Mouse (Mus musculus) forebrain, embryonic 13.5 days (tissue): ENCODE results near the gene Sfrp5. TPM values are rescaled to one million over a fixed set of nuclear protein-coding genes. Genes with fewer than 3 reads are reported as not detected.

Experiments
- ATAC-seq: fragments of 200-750 bp; cut with Nextera tagmentation; 2 replicates; pipeline ENCODE4 v1.8.0; 2017
- H3K27ac ChIP-seq: fragments of 300-500 bp; sonication (generic); 2 replicates; pipeline ENCODE4 v1.5.1; 2015; ENCODE audit warnings: inconsistent platforms, mild to moderate bottlenecking, moderate library complexity
- H3K27me3 ChIP-seq: fragments of 300-500 bp; sonication (generic); 2 replicates; pipeline ENCODE4 v1.6.1; 2015; ENCODE audit warnings: mild to moderate bottlenecking, inconsistent platforms
- H3K36me3 ChIP-seq: fragments of 300-500 bp; sonication (generic); 2 replicates; pipeline ENCODE4 v1.6.1; 2015; ENCODE audit warnings: mild to moderate bottlenecking, inconsistent platforms; ENCODE audit not compliant: poor library complexity, severe bottlenecking
- H3K4me1 ChIP-seq: fragments of 300-500 bp; sonication (generic); 2 replicates; pipeline ENCODE4 v1.6.1; 2015; ENCODE audit warnings: inconsistent platforms
- H3K4me2 ChIP-seq: fragments of 300-500 bp; sonication (generic); 2 replicates; pipeline ENCODE4 v1.6.1; 2015; ENCODE audit warnings: inconsistent platforms, mild to moderate bottlenecking, moderate library complexity
- H3K4me3 ChIP-seq: fragments of 300-500 bp; sonication (generic); 2 replicates; pipeline ENCODE4 v1.5.1; 2015; ENCODE audit warnings: mild to moderate bottlenecking, inconsistent platforms
- H3K9ac ChIP-seq: fragments of 300-500 bp; sonication (generic); 2 replicates; pipeline ENCODE4 v1.6.1; 2015; ENCODE audit warnings: mild to moderate bottlenecking, inconsistent platforms
- H3K9me3 ChIP-seq: fragments of 300-500 bp; sonication (generic); replicated peaks from 2 replicates; pipeline ENCODE4 v1.6.1; 2016; ENCODE audit warnings: inconsistent platforms
- WGBS: fragments of 180-500 bp; shearing (Covaris S2); methylation state at CpG from one replicate; pipeline ENCODE4 v1.1.7; 2015; 5-methylcytosine and 5-hydroxymethylcytosine counted together
- polyA plus RNA-seq: library from polyadenylated mRNA; unstranded; fragments of >200 nt; fragmentation: Nextera tagmentation; extraction: Ambion mirVana; gene quantifications from 2 replicates; pipeline ENCODE4 v1.2.1, GENCODE M21; 2015

Sfrp5 gene
- polyA plus RNA-seq, 1 experiment from 2014 or later: not detected

DNA sequence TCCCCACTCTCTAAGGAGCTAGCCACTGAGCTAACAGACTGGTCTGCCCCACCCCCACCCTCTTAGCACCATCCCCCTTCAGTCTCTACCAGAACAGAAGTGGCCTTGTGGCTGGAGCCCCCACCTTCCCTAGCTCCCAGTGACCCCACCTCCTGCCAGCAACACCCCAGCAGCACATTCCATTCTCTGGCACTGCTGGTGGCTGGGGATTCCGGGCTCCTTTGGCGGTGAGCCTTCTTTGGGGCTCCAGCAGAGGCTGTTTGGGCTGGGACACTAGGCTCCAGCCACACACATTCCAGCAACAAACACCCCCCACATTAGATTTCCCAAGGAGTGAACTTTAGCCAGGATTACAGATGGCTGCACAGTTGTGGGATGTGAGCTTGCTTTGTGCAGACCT is 8.7 kb downstream of the Sfrp5 start:
- Histone ChIP-seq H3K4me3 (no peak overlapping the region), H3K9me3 (no peaks in the 10 kb centered on the region), H3K27me3 (peaks cover 7% of the 10 kb centered on the region), H3K4me2 (no peak overlapping the region), H3K4me1 (no peaks in the 10 kb centered on the region), H3K27ac (no peak overlapping the region), H3K9ac (no peak overlapping the region), H3K36me3 (peaks cover 40% of the 10 kb centered on the region)
- WGBS: 52% methylated on average over 2 of the region's 2 CpGs
- no peak for ATAC-seq

DNA sequence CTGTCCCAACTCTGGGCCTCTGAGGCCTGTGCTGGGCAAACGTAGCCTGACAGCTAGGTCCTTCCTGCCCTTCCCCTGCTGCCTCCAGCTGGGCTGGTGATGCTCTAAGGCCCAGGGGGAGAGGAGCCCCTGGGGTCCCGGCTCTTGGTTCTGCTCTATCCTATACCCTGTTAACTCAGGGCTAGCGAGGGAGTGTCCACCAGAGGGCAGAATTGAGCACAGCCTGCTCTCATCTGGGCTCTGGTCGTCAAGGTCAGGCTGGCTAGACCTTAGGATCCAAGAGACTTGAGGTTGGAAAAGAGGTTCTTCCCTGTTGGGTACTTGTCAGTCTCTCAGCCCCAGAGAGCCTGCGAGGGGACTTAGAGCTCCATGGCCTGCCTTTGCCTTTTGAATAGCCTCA is 11.6 kb downstream of the Sfrp5 start:
- 16% methylated on average over 5 of the region's 5 CpGs for WGBS
- ATAC-seq: peak; percentile 75
- H3K36me3 ChIP-seq: peaks cover 64% of the 10 kb centered on the region

DNA sequence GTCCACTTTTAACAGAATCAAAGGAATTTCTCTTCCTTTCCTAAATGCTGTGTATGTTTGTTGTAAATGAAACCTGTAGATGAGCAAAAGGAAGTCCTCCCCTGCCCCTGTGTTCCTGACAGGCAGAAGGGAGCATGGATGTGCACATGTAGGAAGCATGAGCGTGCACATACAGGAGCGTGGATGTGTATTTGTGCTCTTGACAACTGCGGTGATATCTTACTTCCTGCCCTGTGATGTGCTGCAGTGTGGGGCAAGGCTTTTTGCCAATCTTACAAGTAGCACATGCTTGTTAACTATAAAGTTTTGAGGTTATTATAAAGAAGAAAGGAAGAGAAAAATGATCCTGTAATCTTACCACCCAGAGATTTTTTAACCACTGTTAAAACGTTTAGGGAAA is 12.3 kb downstream of the Sfrp5 start:
- H3K4me3 ChIP-seq: no peak overlapping the region
- peaks cover 72% of the 10 kb centered on the region for H3K36me3 ChIP-seq
- 86% methylated on average over 4 of the region's 4 CpGs for WGBS
- no peak overlapping the region for H3K27ac ChIP-seq
- no peaks in the 10 kb centered on the region for H3K9me3 ChIP-seq
- no peak overlapping the region for H3K4me2 ChIP-seq
- no peak overlapping the region for H3K9ac ChIP-seq
- no peaks in the 10 kb centered on the region for H3K27me3 ChIP-seq
- no peak for ATAC-seq
- H3K4me1 ChIP-seq: no peaks in the 10 kb centered on the region

More for the DNA sequence above, 11.6 kb downstream of the Sfrp5 start:
- no peak overlapping the region for H3K27ac ChIP-seq
- no peak overlapping the region for H3K4me3 ChIP-seq
- H3K4me1 ChIP-seq: no peaks in the 10 kb centered on the region
- no peaks in the 10 kb centered on the region for H3K9me3 ChIP-seq
- no peak overlapping the region for H3K9ac ChIP-seq
- H3K27me3 ChIP-seq: no peaks in the 10 kb centered on the region
- H3K4me2 ChIP-seq: no peak overlapping the region

DNA sequence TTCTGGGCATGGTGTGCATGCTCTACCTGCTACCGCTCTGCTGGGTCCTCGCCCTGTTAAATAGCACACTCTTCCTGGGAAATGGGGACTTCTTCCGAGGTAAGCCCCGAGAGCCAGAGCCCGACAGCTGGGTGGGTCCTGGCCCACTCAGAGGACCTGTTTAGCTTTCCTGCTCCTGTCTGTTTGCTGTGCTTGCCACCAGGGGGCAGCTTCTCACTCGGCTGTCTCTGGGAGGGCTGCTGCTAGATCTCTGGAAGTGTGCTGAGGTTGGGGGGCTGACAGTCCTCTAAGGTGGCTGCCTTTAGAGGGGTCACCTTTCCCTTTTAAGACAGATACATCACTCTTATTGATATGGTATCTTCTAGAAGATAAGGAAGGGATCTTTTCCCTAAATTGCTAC is 19.4 kb downstream of the Sfrp5 start:
- ATAC-seq: no peak
- Histone ChIP-seq H3K27ac (no peak overlapping the region), H3K36me3 (peaks cover 79% of the 10 kb centered on the region)

DNA sequence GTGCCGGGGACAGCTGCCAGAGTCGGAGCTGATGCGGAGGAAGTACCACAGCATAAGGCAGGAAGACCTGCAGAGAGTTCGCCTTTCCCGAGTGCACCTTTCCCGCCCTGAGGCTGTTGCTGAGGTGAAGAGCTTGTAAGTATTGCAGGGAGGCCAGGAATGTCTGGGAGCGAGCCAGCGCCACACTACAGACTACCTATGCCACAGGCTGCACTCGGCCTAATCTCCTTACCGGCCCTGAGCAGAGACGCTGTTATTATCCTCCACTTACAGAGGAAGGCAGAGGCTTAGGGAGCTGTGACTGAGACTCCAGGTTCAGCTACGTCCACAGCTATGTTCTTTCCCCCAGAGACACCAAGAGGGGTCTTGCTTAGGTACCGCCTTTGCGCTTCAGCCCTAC is 22.7 kb downstream of the Sfrp5 start:
- Histone ChIP-seq H3K9ac (no peak overlapping the region), H3K27ac (no peak overlapping the region), H3K27me3 (no peaks in the 10 kb centered on the region), H3K36me3 (peaks cover 56% of the 10 kb centered on the region), H3K4me2 (no peak overlapping the region), H3K4me3 (no peak overlapping the region), H3K9me3 (no peaks in the 10 kb centered on the region), H3K4me1 (no peaks in the 10 kb centered on the region)
- WGBS: 93% methylated on average over 14 of the region's 14 CpGs
- no peak for ATAC-seq

More for the DNA sequence above, 19.4 kb downstream of the Sfrp5 start:
- no peak overlapping the region for H3K4me3 ChIP-seq
- no peak overlapping the region for H3K9ac ChIP-seq
- no peaks in the 10 kb centered on the region for H3K9me3 ChIP-seq
- no peaks in the 10 kb centered on the region for H3K27me3 ChIP-seq
- 58% methylated on average over 6 of the region's 6 CpGs for WGBS
- H3K4me2 ChIP-seq: no peak overlapping the region
- no peaks in the 10 kb centered on the region for H3K4me1 ChIP-seq

DNA sequence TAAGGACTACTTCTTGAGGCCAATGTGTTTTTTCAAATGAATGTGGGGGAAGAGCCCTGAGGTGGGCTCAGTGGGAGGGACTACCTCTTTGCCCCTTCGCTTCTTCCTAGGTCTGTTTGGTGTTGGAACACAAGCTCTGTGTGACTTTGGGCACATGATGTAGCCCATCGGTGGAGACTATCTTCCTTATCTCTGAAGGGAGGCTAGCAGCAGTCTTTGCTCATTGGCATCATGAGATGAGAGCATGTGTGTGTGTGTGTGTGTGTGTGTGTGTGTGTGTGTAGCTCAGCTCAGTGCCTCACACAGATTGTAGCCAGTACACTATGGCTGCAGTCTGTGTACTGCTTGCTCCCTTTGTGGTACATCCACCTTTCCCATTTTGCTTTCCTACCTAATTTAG is 24.6 kb downstream of the Sfrp5 start:
- H3K9ac ChIP-seq: no peak overlapping the region
- H3K4me2 ChIP-seq: no peak overlapping the region
- H3K27me3 ChIP-seq: no peaks in the 10 kb centered on the region
- 94% methylated on average over 2 of the region's 2 CpGs for WGBS
- H3K9me3 ChIP-seq: no peaks in the 10 kb centered on the region
- H3K4me3 ChIP-seq: no peak overlapping the region
- no peaks in the 10 kb centered on the region for H3K4me1 ChIP-seq
- H3K36me3 ChIP-seq: peaks cover 37% of the 10 kb centered on the region
- no peak overlapping the region for H3K27ac ChIP-seq
- no peak for ATAC-seq

DNA sequence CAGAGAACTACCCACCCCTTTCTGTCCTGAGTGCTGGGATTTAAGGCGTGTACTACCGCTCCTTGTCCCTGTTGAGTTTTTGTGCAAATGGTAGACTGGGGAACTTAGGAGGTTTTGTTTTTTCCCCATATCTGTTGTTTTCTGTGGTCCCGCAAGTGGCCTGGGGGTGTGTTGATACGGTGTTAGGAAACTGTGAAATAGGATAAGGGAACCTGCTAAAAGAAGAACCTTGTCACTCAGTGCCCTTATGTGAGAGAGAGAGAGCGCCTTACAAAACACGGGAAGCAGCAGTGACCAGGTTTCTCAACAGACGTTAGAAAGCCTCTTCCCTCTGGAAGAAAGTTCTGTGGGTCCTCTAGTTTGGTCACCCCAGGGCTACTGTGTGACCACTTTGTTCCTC is 25.2 kb downstream of the Sfrp5 start:
- ATAC-seq: no peak
- Histone ChIP-seq H3K27me3 (no peaks in the 10 kb centered on the region), H3K36me3 (peaks cover 37% of the 10 kb centered on the region), H3K27ac (no peak overlapping the region), H3K4me1 (peaks cover 3% of the 10 kb centered on the region), H3K4me2 (no peak overlapping the region), H3K4me3 (no peak overlapping the region), H3K9ac (no peak overlapping the region), H3K9me3 (no peaks in the 10 kb centered on the region)
- 86% methylated on average over 7 of the region's 7 CpGs for WGBS

DNA sequence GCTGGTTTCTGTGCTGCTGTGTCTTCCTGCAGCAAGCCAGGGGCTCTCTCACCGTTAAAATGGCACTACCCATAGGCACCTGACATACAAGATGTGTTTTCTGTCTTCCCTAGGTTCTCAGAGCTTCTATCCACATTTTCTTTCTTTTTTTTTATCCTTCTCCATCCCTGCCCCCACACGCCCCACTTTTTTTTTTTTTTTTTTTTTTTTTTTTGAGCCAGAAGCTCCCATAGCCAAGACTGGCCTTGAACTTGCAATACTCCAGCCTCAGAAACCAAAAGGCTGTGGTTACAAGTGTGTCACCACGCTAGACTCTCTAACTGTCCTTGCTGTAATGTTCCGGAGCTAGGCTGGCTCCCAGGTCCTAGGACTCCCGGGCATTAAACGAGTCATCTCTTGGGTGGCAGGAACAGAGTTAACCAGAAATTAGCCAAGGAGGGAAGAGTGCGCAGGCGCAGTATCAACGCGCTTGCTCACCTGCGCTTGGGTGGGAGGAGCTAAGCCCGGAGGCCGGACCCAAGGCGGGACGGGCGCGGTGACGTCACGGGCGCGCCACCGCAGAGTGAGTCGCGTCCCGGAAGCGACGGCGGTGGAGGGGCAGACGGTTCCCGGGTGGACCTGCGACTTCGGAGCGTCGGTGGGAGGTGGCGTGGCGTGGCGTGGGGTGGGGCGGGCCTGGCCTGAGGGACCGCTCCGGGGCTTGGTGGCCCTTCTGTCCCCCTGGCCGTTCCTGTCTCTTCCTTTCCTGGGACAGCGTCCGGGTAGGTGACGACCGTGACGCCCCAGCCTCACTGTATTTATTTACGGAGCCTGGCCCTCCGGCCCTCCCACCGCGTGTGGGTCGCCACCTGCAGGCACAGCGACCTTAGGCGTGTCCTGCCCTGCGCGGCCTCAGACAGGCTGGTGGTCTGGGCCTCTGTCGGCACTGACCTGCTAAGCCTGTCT is 31.8 kb downstream of the Sfrp5 start:
- H3K4me1 ChIP-seq: peaks cover 17% of the 10 kb centered on the region
- peak overlapping the region; percentile 92 for H3K4me3 ChIP-seq
- H3K27ac ChIP-seq: no peak overlapping the region
- no peaks in the 10 kb centered on the region for H3K9me3 ChIP-seq
- no peaks in the 10 kb centered on the region for H3K36me3 ChIP-seq
- WGBS: 2% methylated on average over 56 of the region's 56 CpGs
- peak; percentile 96 for ATAC-seq
- H3K4me2 ChIP-seq: peak overlapping the region; percentile 93
- peak overlapping the region; percentile 90 for H3K9ac ChIP-seq
- peaks cover 25% of the 10 kb centered on the region for H3K27me3 ChIP-seq

DNA sequence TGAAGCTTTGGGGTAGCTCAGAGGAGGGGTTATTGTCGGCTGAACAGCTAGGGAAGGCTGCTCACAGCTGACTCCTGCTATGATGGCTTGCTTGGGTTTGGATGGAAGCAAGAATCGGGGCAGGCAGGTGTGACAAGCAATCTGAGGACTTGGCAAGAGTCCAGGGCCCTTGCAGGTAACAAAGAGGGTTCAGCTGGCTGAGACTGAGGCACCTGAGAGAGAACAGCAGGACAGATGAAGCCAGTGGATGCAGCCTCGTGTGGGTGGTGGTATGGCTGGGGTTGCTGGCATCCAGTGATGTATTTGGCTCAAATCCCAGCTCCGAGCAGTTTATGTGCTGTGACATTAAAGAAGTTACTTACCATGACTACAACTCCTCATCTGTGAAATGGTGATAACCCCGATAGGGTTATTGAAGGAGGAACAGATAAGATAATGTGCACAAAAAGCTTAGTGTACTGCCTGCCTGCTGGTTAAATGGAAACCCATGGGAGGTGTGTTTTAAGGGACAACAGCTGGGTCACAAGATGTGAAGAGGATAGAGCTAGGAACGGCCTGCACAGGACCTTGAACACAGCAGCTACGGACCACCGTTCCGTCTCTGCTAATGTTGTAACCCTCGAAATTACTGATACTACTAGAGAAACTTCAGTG is 32.6 kb downstream of the Sfrp5 start:
- Histone ChIP-seq H3K9me3 (no peaks in the 10 kb centered on the region), H3K9ac (peak overlapping the region; percentile 37; the same call in 1 of the 2 replicates)

DNA sequence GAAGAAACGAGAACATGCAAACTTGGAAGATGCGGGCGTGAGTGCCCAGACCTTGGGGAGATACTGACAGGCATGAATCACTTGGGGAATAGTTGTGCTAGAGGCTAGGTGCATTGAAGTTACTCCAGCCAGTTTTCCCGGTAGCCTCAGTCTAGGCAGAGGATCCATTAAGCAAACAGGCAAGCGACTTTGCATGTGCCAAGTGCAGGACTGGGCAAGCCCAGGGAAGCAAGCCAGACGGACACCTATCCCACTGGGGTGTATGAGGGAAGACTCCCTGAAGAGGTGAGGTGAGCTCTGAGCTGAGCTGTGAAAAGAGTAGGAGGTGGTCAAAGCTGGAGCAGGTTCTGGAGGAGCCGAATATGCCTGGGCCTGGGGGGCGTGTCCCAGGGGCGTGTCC is 34.6 kb downstream of the Sfrp5 start:
- WGBS: 67% methylated on average over 9 of the region's 9 CpGs
- Histone ChIP-seq H3K4me3 (no peak overlapping the region), H3K4me2 (no peak overlapping the region), H3K27me3 (peaks cover 25% of the 10 kb centered on the region), H3K27ac (no peak overlapping the region), H3K4me1 (peaks cover 20% of the 10 kb centered on the region), H3K9me3 (no peaks in the 10 kb centered on the region), H3K36me3 (no peaks in the 10 kb centered on the region), H3K9ac (no peak overlapping the region)
- no peak for ATAC-seq

More for the DNA sequence above, 32.6 kb downstream of the Sfrp5 start:
- 80% methylated on average over 10 of the region's 10 CpGs for WGBS
- Histone ChIP-seq H3K4me2 (peak overlapping the region; percentile 93; the same call in 1 of the 2 replicates), H3K27ac (no peak overlapping the region), H3K36me3 (no peaks in the 10 kb centered on the region), H3K4me1 (peaks cover 17% of the 10 kb centered on the region), H3K27me3 (peaks cover 25% of the 10 kb centered on the region), H3K4me3 (no peak overlapping the region)
- ATAC-seq: no peak

DNA sequence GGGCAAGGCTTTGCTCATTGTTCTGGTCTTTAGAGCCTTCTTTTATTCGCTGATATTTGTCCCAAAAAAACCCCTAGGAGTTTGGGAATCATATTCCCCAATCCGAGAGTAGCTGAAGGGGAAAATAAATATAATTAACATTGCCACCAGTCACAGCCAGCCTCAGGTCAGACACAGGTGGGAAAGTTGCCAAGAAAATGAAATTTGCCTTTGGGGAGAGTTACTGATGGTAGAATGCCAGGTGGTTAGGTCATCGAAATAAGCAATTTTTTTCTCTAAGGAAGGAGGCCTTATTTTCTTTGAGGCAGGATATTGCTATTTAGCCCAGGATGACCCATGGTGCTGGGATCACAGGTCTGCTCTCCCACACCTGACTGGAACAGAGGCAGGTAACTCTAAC is 35.3 kb downstream of the Sfrp5 start:
- Histone ChIP-seq H3K9ac (no peak overlapping the region), H3K9me3 (no peaks in the 10 kb centered on the region), H3K4me1 (peaks cover 16% of the 10 kb centered on the region), H3K27me3 (peaks cover 25% of the 10 kb centered on the region), H3K36me3 (no peaks in the 10 kb centered on the region), H3K4me2 (no peak overlapping the region), H3K4me3 (no peak overlapping the region), H3K27ac (no peak overlapping the region)
- WGBS: 45% methylated on average over 3 of the region's 3 CpGs
- ATAC-seq: no peak

DNA sequence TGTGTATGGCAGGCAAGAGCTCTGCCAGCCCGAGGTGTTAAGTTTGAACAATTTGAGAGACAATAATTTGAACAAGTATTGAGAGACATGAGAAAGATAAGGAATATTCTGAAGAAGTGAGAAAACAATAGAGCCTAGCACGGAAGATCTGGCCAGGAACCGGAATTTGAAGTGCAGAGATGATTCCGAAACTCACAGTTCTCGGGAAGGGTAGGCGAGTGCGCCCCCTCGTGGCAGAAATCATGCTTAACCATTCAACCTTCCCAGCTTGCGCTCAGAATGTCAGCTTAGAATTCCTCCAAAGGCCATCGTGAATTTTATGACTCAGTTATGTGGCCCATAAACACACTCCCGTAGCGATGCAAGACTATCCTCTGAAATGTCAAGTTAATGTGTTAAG is 35.9 kb downstream of the Sfrp5 start:
- Histone ChIP-seq H3K9me3 (no peaks in the 10 kb centered on the region), H3K4me2 (peak overlapping the region; percentile 41), H3K9ac (no peak overlapping the region), H3K4me3 (no peak overlapping the region), H3K27ac (no peak overlapping the region), H3K36me3 (no peaks in the 10 kb centered on the region), H3K27me3 (peaks cover 25% of the 10 kb centered on the region), H3K4me1 (peaks cover 10% of the 10 kb centered on the region)
- WGBS: 3% methylated on average over 12 of the region's 12 CpGs
- ATAC-seq: no peak
